Mouse (Mus musculus) neural tube, embryonic 12.5 days (tissue): ENCODE data around the gene Nop53. TPM values are rescaled to one million over a fixed set of nuclear protein-coding genes. Genes with fewer than 3 reads are reported as not detected.

Source experiments
- ATAC-seq: fragments of 200-750 bp; cut with Nextera tagmentation; 2 replicates; pipeline ENCODE4 v1.8.0; 2017; ENCODE audit warnings: low read depth, mild to moderate bottlenecking, moderate TSS enrichment, moderate library complexity; ENCODE audit not compliant: low FRiP score
- H3K27ac ChIP-seq: fragments of 300-500 bp; sonication (generic); 2 replicates; pipeline ENCODE4 v1.5.1; 2016
- H3K27me3 ChIP-seq: fragments of 300-500 bp; sonication (generic); replicated peaks from 2 replicates; pipeline ENCODE4 v1.6.1; 2016; ENCODE audit warnings: mild to moderate bottlenecking
- H3K36me3 ChIP-seq: fragments of 300-500 bp; sonication (generic); 2 replicates; pipeline ENCODE4 v1.6.1; 2016; ENCODE audit warnings: mild to moderate bottlenecking
- H3K4me1 ChIP-seq: fragments of 300-500 bp; sonication (generic); 2 replicates; pipeline ENCODE4 v1.6.1; 2016
- H3K4me2 ChIP-seq: fragments of 300-500 bp; sonication (generic); replicated peaks from 2 replicates; pipeline ENCODE4 v1.6.1; 2016; ENCODE audit warnings: mild to moderate bottlenecking
- H3K4me3 ChIP-seq: fragments of 300-500 bp; sonication (generic); 2 replicates; pipeline ENCODE4 v1.5.1; 2016
- H3K9ac ChIP-seq: fragments of 300-500 bp; sonication (generic); 2 replicates; pipeline ENCODE4 v1.6.1; 2016; ENCODE audit warnings: mild to moderate bottlenecking
- H3K9me3 ChIP-seq: fragments of 300-500 bp; sonication (generic); 2 replicates; pipeline ENCODE4 v1.6.1; 2016; ENCODE audit warnings: mild to moderate bottlenecking
- WGBS: fragments of 180-500 bp; shearing (Covaris S2); methylation state at CpG from one replicate; pipeline ENCODE4 v1.1.7; 2016; 5-methylcytosine and 5-hydroxymethylcytosine counted together
- polyA plus RNA-seq: library from polyadenylated mRNA; unstranded; fragments of >200 nt; fragmentation: Nextera tagmentation; extraction: Ambion mirVana; gene quantifications from 2 replicates; pipeline ENCODE4 v1.2.1, GENCODE M21; 2016

Gene Nop53
- polyA plus RNA-seq, 1 experiment from 2014 or later = 169 TPM

- Histone ChIP-seq H3K4me3 (no peak overlapping the region), H3K9me3 (no peaks in the 10 kb centered on the region), H3K4me1 (0 out of 2 replicates have a peak, but pooled peaks cover 4% of the 10 kb centered on the region), H3K27me3 (no peaks in the 10 kb centered on the region), H3K4me2 (no peak overlapping the region), H3K27ac (no peak overlapping the region), H3K9ac (no peak overlapping the region), H3K36me3 (peaks cover 27% of the 10 kb centered on the region)
- no peak for ATAC-seq
- WGBS = 85% methylated on average over 2 of the region's 2 CpGs
Measured at GRCm38 (mm10) chr7:15914751-15915150, 31.1 kb downstream of the Nop53 start.

- H3K27ac ChIP-seq = no peak overlapping the region
- WGBS = 51% methylated on average over 2 of the region's 2 CpGs
- H3K27me3 ChIP-seq = no peaks in the 10 kb centered on the region
Measured at GRCm38 (mm10) chr7:15914252-15914651, 31.6 kb downstream of the Nop53 start.

GRCm38 (mm10) chr7:15912183-15912582 lies 33.7 kb downstream of the Nop53 start:
- H3K27ac ChIP-seq = no peak overlapping the region
- H3K27me3 ChIP-seq = no peaks in the 10 kb centered on the region
- no peaks in the 10 kb centered on the region for H3K9me3 ChIP-seq
- H3K36me3 ChIP-seq = peaks cover 6% of the 10 kb centered on the region
- H3K4me3 ChIP-seq = no peak overlapping the region
- WGBS = 2% methylated on average over 4 of the region's 4 CpGs
- ATAC-seq = peak; percentile 62
- H3K4me1 ChIP-seq = 0 out of 2 replicates have a peak, but pooled peaks cover 4% of the 10 kb centered on the region
- H3K4me2 ChIP-seq = no peak overlapping the region
- H3K9ac ChIP-seq = no peak overlapping the region

More at GRCm38 (mm10) chr7:15914252-15914651, 31.6 kb downstream of the Nop53 start:
- Histone ChIP-seq H3K4me2 (no peak overlapping the region), H3K36me3 (peaks cover 22% of the 10 kb centered on the region), H3K4me3 (no peak overlapping the region), H3K9me3 (no peaks in the 10 kb centered on the region), H3K4me1 (0 out of 2 replicates have a peak, but pooled peaks cover 4% of the 10 kb centered on the region), H3K9ac (no peak overlapping the region)
- no peak for ATAC-seq

- no peak for ATAC-seq
- H3K4me1 ChIP-seq = 0 out of 2 replicates have a peak, but pooled peaks cover 4% of the 10 kb centered on the region
- no peaks in the 10 kb centered on the region for H3K36me3 ChIP-seq
- H3K9me3 ChIP-seq = no peaks in the 10 kb centered on the region
- no peaks in the 10 kb centered on the region for H3K27me3 ChIP-seq
- WGBS = 84% methylated on average over 5 of the region's 5 CpGs
- no peak overlapping the region for H3K27ac ChIP-seq
- H3K4me3 ChIP-seq = no peak overlapping the region
- H3K4me2 ChIP-seq = no peak overlapping the region
- no peak overlapping the region for H3K9ac ChIP-seq
Measured at GRCm38 (mm10) chr7:15910521-15910920, 35.4 kb downstream of the Nop53 start.

GRCm38 (mm10) chr7:15907971-15908590 lies 37.8 kb downstream of the Nop53 start:
- H3K9me3 ChIP-seq = no peaks in the 10 kb centered on the region
- no peak for ATAC-seq
- 84% methylated on average over 8 of the region's 8 CpGs for WGBS

GRCm38 (mm10) chr7:15906602-15907001 lies 39.3 kb downstream of the Nop53 start:
- ATAC-seq = no peak
- WGBS = 88% methylated on average over 1 of the region's 1 CpGs
- H3K4me3 ChIP-seq = no peak overlapping the region
- H3K4me2 ChIP-seq = no peak overlapping the region
- H3K36me3 ChIP-seq = no peaks in the 10 kb centered on the region
- no peaks in the 10 kb centered on the region for H3K27me3 ChIP-seq
- H3K9ac ChIP-seq = no peak overlapping the region
- H3K4me1 ChIP-seq = no peaks in the 10 kb centered on the region
- no peaks in the 10 kb centered on the region for H3K9me3 ChIP-seq
- H3K27ac ChIP-seq = no peak overlapping the region

More at GRCm38 (mm10) chr7:15907971-15908590, 37.8 kb downstream of the Nop53 start:
- Histone ChIP-seq H3K4me1 (0 out of 2 replicates have a peak, but pooled peaks cover 4% of the 10 kb centered on the region), H3K4me3 (no peak overlapping the region), H3K36me3 (no peaks in the 10 kb centered on the region), H3K4me2 (no peak overlapping the region), H3K27me3 (no peaks in the 10 kb centered on the region), H3K27ac (no peak overlapping the region), H3K9ac (no peak overlapping the region)

- H3K27ac ChIP-seq = no peak overlapping the region
- H3K9me3 ChIP-seq = no peaks in the 10 kb centered on the region
- no peak overlapping the region for H3K9ac ChIP-seq
- no peaks in the 10 kb centered on the region for H3K4me1 ChIP-seq
- no peaks in the 10 kb centered on the region for H3K27me3 ChIP-seq
- H3K36me3 ChIP-seq = no peaks in the 10 kb centered on the region
- WGBS = 82% methylated on average over 7 of the region's 7 CpGs
- no peak overlapping the region for H3K4me3 ChIP-seq
- no peak for ATAC-seq
- H3K4me2 ChIP-seq = no peak overlapping the region
Measured at GRCm38 (mm10) chr7:15905861-15906260, 40.0 kb downstream of the Nop53 start.

GRCm38 (mm10) chr7:15901366-15902048 lies 44.4 kb downstream of the Nop53 start:
- H3K27me3 ChIP-seq = no peaks in the 10 kb centered on the region
- H3K9ac ChIP-seq = no peak overlapping the region
- WGBS = 77% methylated on average over 9 of the region's 9 CpGs
- H3K4me3 ChIP-seq = no peak overlapping the region
- H3K9me3 ChIP-seq = no peaks in the 10 kb centered on the region
- no peaks in the 10 kb centered on the region for H3K36me3 ChIP-seq
- H3K4me1 ChIP-seq = no peaks in the 10 kb centered on the region
- no peak for ATAC-seq
- no peak overlapping the region for H3K4me2 ChIP-seq
- H3K27ac ChIP-seq = no peak overlapping the region

GRCm38 (mm10) chr7:15894251-15894650 lies 51.6 kb downstream of the Nop53 start:
- Histone ChIP-seq H3K4me1 (no peaks in the 10 kb centered on the region), H3K4me2 (no peak overlapping the region), H3K27me3 (no peaks in the 10 kb centered on the region), H3K9me3 (no peaks in the 10 kb centered on the region), H3K36me3 (no peaks in the 10 kb centered on the region), H3K4me3 (no peak overlapping the region), H3K27ac (no peak overlapping the region), H3K9ac (no peak overlapping the region)
- 64% methylated on average over 1 of the region's 1 CpGs for WGBS
- ATAC-seq = no peak

Other genes starting within 250 kb of the Nop53 start
- not detected in 2 replicates for gene Obox5, start 195.9 kb downstream of the Nop53 start, polyA plus RNA-seq
- gene Obox6, start 106.4 kb downstream of the Nop53 start, polyA plus RNA-seq = not detected in 2 replicates
- gene Crx, start 66.1 kb downstream of the Nop53 start, polyA plus RNA-seq = not detected in 2 replicates
- not detected in 2 replicates for gene Crxos, start 63.5 kb downstream of the Nop53 start, polyA plus RNA-seq
- 1,130 and 1,196 TPM in 2 replicates for gene Selenow, start 23.7 kb downstream of the Nop53 start, polyA plus RNA-seq
- 9.2 and 12.1 TPM in 2 replicates for gene Ehd2, start 21.5 kb upstream of the Nop53 start, polyA plus RNA-seq
- 10.1 and 10.7 TPM in 2 replicates for gene Bicra, start 101.8 kb upstream of the Nop53 start, polyA plus RNA-seq
- 0.05 TPM in 1 of 2 replicates, not detected in the other for gene Zfp541, start 115.7 kb upstream of the Nop53 start, polyA plus RNA-seq
- 186 and 216 TPM in 2 replicates for gene Napa, start 152.4 kb upstream of the Nop53 start, polyA plus RNA-seq
- 29.6 and 32.9 TPM in 2 replicates for gene Kptn, start 173.8 kb upstream of the Nop53 start, polyA plus RNA-seq
- gene Slc8a2, start 183.8 kb upstream of the Nop53 start, polyA plus RNA-seq = 1.2 and 1.8 TPM in 2 replicates
- gene Meis3, start 229.0 kb upstream of the Nop53 start, polyA plus RNA-seq = 194 and 205 TPM in 2 replicates